Mouse (Mus musculus) ES-Bruce4 (cell line): ENCODE data around the gene Tpi1. TPM values are rescaled to one million over a fixed set of nuclear protein-coding genes. Genes with fewer than 3 reads are reported as not detected.
A peak's percentile ranks its signal among the peaks of the same experiment; 100 is the strongest.
"Not testable (repeated sequence)": the region's sequence is repeated elsewhere in the genome, so short reads cannot be mapped to it uniquely, and the experiment has no call there.

Source experiments
- H3K27ac ChIP-seq: 2 replicates; pipeline ENCODE4 v1.5.1; 2012; ENCODE audit warnings: low read length, inconsistent platforms; ENCODE audit not compliant: insufficient read depth
- H3K27me3 ChIP-seq: 2 replicates; pipeline ENCODE4 v1.6.1; 2012; ENCODE audit warnings: mild to moderate bottlenecking, low read length, inconsistent platforms; ENCODE audit not compliant: control insufficient read depth, poor library complexity, insufficient read depth, severe bottlenecking
- H3K36me3 ChIP-seq: 2 replicates; pipeline ENCODE4 v1.6.1; 2012; ENCODE audit warnings: inconsistent platforms, mild to moderate bottlenecking, low read length, moderate library complexity; ENCODE audit not compliant: control insufficient read depth, poor library complexity, insufficient read depth, severe bottlenecking
- H3K4me1 ChIP-seq: one replicate; pipeline ENCODE4 v1.8.1; 2011; ENCODE audit warnings: low read length; ENCODE audit not compliant: control insufficient read depth, insufficient read depth
- H3K4me3 ChIP-seq: 2 replicates; pipeline ENCODE4 v1.5.1; 2011; ENCODE audit warnings: low read depth, mild to moderate bottlenecking, low read length
- H3K9ac ChIP-seq: 2 replicates; pipeline ENCODE4 v1.6.1; 2012; ENCODE audit warnings: low read depth, mild to moderate bottlenecking, inconsistent platforms; ENCODE audit not compliant: poor library complexity, severe bottlenecking
- H3K9me3 ChIP-seq: replicated peaks from 2 replicates; pipeline ENCODE4 v1.6.1; 2012; ENCODE audit warnings: mild to moderate bottlenecking, low read length, inconsistent platforms; ENCODE audit not compliant: control insufficient read depth, poor library complexity, insufficient read depth, severe bottlenecking
- CTCF ChIP-seq: IDR thresholded peaks from one replicate; pipeline ENCODE4 v1.8.1; 2011; ENCODE audit warnings: low read depth, low read length
- EP300 ChIP-seq: IDR thresholded peaks from 2 replicates; pipeline ENCODE4 v1.6.1; 2011; ENCODE audit warnings: low read depth, low read length; ENCODE audit not compliant: insufficient read depth
- POLR2A ChIP-seq: IDR thresholded peaks from one replicate; pipeline ENCODE4 v1.8.1; 2011; ENCODE audit warnings: low read length; ENCODE audit not compliant: insufficient read depth
- polyA plus RNA-seq: library from polyadenylated mRNA; stranded (reverse); fragments of >200 nt; gene quantifications from 2 replicates; pipeline ENCODE4 v1.2.4, GENCODE M21; 2011; ENCODE audit warnings: low read depth; ENCODE audit not compliant: missing spikeins, insufficient read depth, insufficient read length

The Tpi1 gene
- polyA plus RNA-seq, 1 experiment: 389 TPM

- no peak overlapping the region for H3K4me3 ChIP-seq
- H3K36me3 ChIP-seq: peaks cover 17% of the 10 kb centered on the region
- TF ChIP-seq CTCF (no peak), POLR2A (no peak), EP300 (no peak)
- H3K9ac ChIP-seq: no peak overlapping the region
- H3K27me3 ChIP-seq: no peaks in the 10 kb centered on the region
- peaks cover 4% of the 10 kb centered on the region for H3K4me1 ChIP-seq
- H3K9me3 ChIP-seq: no peaks in the 10 kb centered on the region
- H3K27ac ChIP-seq: no peak overlapping the region
Observed at GRCm38 (mm10) chr6:124835531-124835930, 21.4 kb upstream of the Tpi1 start.

GRCm38 (mm10) chr6:124834512-124835081 is 20.5 kb upstream of the Tpi1 start:
- peaks cover 17% of the 10 kb centered on the region for H3K36me3 ChIP-seq
- H3K4me3 ChIP-seq: no peak overlapping the region
- no peaks in the 10 kb centered on the region for H3K9me3 ChIP-seq
- no peak for TF ChIP-seq CTCF
- no peak for TF ChIP-seq POLR2A
- no peak for TF ChIP-seq EP300
- no peak overlapping the region for H3K27ac ChIP-seq
- H3K4me1 ChIP-seq: peaks cover 4% of the 10 kb centered on the region
- H3K27me3 ChIP-seq: no peaks in the 10 kb centered on the region
- no peak overlapping the region for H3K9ac ChIP-seq

- Histone ChIP-seq H3K27me3 (no peaks in the 10 kb centered on the region), H3K36me3 (peaks cover 17% of the 10 kb centered on the region), H3K4me1 (peaks cover 2% of the 10 kb centered on the region), H3K27ac (no peak overlapping the region), H3K9ac (no peak overlapping the region), H3K9me3 (no peaks in the 10 kb centered on the region), H3K4me3 (no peak overlapping the region)
- TF ChIP-seq CTCF (no peak), POLR2A (no peak), EP300 (no peak)
Observed at GRCm38 (mm10) chr6:124831649-124832048, 17.6 kb upstream of the Tpi1 start.

DNA sequence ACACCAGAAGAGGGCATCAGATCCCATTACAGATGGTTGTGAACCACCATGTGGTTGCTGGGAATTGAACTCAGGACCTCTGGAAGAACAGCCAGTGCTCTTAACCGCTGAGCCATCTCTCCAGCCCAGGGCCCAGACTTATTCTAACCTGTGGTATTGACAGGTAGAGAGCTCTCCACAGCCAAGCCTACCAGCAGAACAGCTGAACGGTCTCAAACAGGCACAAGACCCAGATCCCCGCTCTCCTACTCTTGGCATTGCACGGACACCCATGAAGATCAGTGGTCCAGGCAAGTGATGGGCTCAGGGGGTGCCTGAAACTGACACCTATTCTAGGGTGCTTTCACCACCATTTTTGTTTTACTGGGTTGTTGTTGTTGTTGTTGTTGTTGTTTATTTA is 17.1 kb upstream of the Tpi1 start:
- Histone ChIP-seq H3K9ac (peak overlapping the region; percentile 89; the same call in 1 of the 2 replicates), H3K36me3 (peaks cover 17% of the 10 kb centered on the region), H3K4me3 (peak overlapping the region; percentile 7; the same call in 1 of the 2 replicates)
- H3K9me3 ChIP-seq, H3K27me3 ChIP-seq, H3K4me1 ChIP-seq, H3K27ac ChIP-seq: not testable (repeated sequence)

DNA sequence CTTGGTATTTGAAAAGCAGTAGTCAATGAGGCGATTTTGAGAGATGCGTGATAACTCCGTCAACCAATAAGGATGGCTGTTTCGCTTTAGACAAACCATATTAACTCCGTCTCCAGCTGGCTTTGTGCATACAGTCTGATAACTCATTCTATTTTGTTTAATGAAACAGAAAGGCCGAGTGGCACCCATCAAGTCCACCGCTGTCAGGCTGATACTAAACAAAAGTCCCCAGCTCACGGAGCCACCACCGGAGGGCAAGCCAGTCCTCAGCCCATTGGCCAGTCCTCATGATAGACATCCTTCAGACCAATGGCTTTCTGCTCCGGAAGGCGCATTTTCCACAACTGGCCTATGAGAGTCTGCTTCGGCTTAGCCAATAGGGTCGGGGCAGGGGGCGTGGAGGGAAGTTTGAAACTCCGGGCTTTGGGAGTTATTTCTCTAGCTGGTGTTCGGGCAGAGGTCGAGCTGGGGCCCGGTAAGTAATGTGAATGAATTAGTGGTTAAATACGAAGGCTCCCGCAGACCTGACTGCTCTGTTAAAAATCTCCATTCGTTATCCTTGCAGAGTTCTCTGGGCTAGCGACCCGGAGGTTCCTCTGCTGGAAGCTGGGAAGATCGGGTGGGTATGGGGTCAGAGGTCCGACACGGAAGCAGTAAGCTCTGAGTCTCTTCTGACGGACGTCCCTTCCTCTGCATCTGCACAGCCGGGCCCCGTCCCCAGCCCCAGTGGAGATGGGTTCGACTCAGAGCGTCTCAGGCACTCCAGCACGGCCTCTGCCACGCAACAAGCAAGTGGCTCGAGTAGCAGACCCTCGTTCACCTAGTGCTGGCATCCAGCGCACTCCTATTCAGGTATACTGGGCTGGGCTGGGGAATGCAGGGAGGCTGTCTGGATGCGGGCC is 16.0 kb upstream of the Tpi1 start:
- peak overlapping the region; percentile 89 for H3K9ac ChIP-seq
- no peaks in the 10 kb centered on the region for H3K9me3 ChIP-seq
- peaks cover 26% of the 10 kb centered on the region for H3K36me3 ChIP-seq
- H3K4me3 ChIP-seq: peak overlapping the region; percentile 98
- H3K4me1 ChIP-seq: peaks cover 2% of the 10 kb centered on the region
- H3K27me3 ChIP-seq: no peaks in the 10 kb centered on the region
- peak overlapping the region; percentile 82 for H3K27ac ChIP-seq
- TF ChIP-seq POLR2A: peak; percentile 14
- TF ChIP-seq EP300: no peak
